Mouse (Mus musculus): ENCODE results near the gene Cd7.

The Cd7 gene

DNA sequence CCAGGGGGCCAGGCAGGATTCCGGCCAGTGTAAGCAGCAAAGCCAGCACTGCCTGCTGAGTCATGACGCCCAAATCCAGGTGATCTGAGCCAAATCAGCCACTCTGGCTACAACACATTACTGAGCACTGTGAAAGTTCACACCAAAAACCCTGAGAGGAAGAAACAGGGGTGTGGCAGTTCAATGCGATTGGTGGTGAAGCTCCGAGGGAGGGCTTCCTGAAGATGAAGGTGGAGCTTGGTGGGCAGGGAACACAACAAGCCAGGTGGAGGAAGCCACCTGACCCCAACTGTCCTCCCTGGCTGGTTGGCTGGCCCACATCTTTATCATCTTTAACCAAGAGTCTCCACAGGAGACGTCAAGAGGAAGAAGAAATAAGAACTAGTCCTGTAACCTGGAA, at the start of gene Cd7:
Cd7 (minus strand) TSS at position 117 of the 400 bp plus-strand sequence.
- WGBS: 60% methylated on average over 5 of the region's 5 CpGs

DNA sequence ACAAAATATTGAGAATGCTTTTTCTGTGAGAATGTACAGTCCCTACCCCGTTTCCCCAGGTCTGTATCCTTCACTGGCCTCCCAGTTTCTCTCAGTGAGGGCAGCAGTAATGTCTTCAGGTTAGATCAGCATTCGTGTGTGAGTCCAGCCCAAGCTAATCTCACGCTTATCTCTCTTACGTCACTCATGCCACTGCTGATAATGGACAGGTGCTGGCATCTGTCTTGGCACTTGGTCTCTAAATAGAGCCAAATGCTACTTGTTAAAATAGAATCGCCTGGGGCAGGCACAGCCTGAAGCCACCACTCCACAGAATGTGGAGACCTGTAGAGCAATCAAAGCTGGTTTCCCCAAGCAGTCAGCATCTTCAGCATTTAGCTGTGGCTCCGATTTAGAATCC, 49.8 kb upstream of the Cd7 start:
- 89% methylated on average over 6 of the region's 6 CpGs for WGBS

DNA sequence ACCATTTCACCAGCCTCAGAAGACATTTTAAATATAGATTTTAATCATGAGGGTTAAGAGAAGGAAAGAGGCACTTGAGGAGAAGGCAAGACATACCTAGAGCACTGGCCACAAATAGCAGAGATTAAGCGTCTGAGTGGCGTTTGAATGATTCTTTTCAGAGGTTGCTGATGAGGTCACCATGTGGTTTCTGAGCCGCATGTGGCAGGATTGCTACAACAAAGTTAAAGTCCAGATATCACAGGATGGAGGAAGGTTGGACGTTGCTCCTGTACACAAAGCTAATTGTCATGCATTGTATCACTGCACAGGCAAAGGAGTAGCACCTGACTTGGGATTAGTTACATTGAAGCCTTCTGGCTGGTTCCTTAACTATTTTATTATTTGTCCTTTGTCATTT, 47.1 kb upstream of the Cd7 start:
- 68% methylated on average over 4 of the region's 4 CpGs for WGBS

DNA sequence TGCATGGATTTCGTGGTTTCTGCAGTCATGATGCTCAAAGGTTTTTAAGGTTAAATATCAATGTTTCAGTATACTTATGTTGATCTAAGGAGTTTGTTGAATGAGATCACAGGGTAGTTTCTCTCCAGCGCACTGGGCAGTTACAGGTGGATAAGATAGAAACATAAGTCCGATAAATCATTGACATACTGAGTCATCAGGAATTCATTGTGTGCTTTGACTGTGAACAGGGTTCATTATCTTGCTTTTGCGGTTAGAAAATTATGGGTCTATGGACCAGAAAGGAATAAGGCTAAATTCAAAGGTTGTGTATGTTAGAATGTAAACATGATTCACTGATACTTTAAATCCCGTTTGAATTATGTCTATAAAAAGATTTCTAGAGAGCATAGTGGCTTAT, 46.0 kb upstream of the Cd7 start:
- WGBS: 78% methylated on average over 5 of the region's 5 CpGs

DNA sequence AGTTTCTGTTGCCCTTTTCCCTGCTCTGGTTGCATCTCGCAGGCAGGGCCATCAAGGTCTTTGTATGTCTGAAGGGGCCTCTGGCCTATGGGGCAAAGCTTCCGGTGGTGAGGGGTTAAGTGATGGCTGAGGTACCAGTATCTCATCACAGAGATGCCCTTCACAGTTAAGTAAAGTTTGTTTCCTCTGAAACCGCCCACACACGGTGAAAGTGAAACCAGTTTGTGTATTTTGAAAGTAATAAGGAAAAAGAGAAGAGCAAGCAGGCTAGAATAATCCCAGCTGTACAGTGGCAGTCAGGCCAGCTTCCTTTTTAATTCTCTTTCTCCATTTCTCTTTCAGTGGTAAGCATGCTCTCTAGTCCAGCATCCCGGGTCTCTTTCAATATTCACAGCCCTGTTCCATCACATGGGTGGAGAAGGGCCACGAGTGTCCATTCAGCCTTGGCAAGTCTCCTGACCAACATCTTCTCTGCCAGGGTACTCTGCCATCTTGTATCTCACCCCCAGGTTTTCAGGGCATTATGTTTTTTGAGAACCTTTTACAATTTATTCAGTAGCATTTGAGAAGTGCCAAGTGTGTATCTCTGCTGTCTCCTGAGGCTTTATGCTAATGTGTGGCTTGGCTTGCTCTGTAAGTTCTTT, 43.8 kb upstream of the Cd7 start:
- 60% methylated on average over 6 of the region's 6 CpGs for WGBS

DNA sequence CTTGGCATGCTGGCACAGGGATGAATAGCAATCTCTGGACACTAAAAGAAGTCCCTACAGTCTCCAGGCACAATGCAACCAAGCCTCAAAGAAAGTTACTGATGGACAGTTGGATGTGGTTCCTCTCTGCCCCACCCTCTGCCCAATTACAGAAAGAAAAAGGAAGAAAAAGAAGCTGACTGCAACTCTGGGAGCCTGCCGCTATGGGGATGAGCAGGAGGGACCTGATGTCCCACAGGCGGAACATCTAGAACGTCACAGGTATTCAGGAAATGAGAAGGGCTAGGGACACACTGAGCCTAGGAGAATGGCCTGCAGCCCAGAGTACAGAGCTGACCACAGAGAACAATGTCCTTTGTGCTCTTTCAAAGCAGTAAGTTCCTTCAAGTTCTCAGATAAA, 43.0 kb upstream of the Cd7 start:
- 77% methylated on average over 3 of the region's 3 CpGs for WGBS

DNA sequence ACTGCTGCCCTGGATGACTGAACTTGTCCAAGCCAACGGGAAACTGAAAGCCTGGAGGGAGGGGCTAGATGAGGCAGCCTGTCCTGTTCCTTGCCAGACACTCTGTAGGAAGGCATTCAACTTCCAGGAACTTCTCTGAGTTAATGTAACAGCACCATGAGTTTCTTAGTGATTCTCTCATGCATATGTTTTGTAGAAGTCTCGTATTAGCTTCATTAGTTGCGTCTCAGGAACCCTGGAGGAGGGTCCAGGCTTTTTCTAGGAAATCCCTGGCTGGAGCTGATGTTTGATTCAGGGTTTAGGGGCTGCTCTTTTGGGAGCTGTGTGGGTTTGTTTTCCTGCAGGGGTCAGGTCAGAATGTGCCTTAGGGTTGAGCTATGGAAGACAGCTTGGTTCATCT, 41.9 kb upstream of the Cd7 start, which contains the start of gene Sectm1a:
Sectm1a (minus strand) TSS at position 101 of the 400 bp plus-strand sequence.
- WGBS: 82% methylated on average over 3 of the region's 3 CpGs

DNA sequence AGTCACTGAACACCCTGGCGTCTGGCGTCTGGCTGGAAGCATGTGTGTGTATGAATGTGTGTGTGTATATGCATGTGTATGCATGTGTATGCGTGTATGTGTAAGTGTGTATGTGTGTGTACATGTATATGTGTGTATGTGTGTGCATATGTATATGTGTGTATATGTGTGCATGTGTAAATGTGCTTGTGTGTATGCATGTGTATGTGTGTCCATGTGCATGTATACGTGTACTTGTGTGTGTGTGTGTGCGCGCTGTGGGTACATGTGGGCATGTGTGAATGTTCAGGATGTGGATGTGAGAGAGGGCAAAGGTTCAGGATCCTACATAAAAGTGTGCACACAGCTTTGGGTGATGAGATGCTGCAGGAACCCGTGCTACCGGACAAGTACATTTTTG, 41.1 kb upstream of the Cd7 start:
- 96% methylated on average over 8 of the region's 8 CpGs for WGBS

DNA sequence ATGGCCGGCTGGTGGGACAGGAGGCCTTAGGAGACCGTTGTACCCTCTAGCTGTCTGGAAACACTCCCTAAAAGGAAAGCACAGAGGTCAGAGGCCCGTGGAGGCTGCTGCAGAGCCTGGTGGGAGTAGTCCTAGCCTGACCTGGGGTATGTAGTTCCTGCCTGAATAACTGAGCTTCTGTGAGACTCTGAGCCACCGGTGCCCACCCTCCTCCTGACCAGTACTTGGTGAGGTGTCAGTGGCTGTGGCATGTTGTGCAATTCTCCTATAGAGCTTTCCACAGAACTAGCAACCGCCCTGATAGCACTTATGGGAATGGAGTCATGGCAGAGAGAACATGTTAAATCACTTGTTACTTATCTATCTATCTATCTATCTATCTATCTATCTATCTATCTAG, 36.4 kb upstream of the Cd7 start:
- WGBS: 81% methylated on average over 5 of the region's 5 CpGs

DNA sequence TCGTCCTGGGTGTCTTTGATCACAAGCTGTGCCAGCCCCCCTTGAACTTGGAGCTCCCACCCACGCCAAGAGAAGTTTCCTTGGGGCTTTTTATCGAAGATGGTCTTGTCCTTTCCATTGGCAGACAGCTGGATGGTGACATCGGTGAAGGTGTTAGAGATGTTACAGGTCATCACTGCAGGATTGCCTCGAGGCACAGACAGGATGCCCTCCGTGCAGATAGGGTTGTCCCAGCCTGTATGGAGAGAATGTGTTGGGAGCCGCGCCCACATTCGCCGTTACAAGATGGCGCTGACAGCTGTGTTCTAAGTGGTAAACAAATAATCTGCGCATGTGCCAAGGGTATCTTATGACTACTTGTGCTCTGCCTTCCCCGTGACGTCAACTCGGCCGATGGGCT, 30.4 kb upstream of the Cd7 start:
- 93% methylated on average over 12 of the region's 16 CpGs for WGBS

DNA sequence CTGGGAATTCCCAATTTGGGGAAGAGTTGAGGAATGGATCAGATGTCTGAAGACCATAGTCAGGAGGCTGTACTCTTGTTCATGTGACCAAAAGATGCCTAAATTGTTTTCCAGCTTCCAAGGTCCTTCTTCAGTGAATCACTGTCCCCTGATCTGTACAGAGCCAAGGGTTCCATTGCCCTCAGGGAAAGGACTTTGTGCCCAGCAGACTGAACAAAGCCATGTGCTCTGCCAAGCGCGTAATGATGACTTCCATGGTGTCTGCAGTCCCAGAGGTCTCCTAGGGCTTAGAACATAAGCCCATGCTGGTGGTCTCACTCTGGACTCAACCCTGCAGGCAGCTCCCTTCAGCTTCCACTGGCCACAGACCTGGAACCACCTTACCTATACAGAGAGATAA, 28.7 kb upstream of the Cd7 start:
- 95% methylated on average over 2 of the region's 2 CpGs for WGBS

DNA sequence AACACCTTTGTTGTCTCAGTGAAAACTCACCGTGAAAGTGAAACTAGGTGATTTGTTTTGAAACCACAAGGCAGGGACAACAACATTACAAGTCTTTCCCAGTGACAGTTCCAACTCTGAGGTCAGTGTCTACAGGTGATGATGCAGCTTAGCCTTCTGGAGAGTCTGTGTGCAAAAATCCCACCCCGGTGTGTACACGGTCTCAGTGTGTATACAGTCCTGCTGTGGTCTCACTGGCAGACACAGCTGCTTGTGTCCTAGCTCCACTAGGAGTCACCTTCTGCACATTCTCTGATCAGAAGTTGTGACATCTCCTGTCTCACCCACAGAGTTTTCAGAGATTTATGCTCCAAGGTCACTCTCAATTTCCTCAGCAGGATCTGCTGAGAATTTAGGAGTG, 25.0 kb upstream of the Cd7 start:
- WGBS: 81% methylated on average over 3 of the region's 3 CpGs

DNA sequence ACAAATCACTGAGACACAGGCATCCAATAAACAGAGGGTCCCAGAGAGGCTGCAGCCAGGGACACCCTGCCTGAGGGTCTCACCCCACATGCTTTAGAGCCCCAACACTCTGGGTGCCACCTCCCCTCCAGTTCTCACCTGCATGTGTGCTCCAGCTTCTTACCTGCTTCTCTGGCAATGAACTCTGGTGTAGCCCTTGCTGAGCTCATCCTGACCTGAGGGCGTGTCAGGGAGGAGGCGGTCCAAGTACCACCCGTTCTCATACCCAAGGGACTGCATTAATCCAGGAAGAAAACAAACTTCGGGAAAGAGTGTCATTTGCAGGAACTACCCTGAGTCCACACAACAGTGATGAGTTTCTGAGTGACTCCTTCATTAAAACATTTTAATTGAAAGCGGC, 24.2 kb upstream of the Cd7 start, which contains the start of gene Sectm1b:
Sectm1b (minus strand) TSS at position 191 of the 400 bp plus-strand sequence.
- WGBS: 77% methylated on average over 5 of the region's 5 CpGs

DNA sequence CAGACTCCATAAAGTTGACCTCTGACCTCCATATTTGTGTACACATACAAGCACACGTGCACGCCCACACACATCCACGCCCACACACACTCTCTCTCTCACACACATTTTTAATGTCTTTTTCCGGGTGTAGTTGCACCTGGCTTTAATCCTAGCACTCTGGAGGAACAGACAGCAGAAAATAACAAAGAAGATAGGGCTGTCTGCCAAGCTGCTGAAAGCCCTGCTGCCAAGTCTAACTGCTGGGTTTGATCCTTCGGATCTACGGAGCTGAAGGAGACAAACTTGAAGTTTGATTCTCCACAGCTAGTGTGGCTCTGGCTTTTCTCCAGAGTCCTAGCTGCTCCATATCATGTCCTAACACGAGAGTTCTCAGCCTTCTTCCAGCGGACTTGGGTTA, 22.4 kb upstream of the Cd7 start:
- 44% methylated on average over 8 of the region's 8 CpGs for WGBS

DNA sequence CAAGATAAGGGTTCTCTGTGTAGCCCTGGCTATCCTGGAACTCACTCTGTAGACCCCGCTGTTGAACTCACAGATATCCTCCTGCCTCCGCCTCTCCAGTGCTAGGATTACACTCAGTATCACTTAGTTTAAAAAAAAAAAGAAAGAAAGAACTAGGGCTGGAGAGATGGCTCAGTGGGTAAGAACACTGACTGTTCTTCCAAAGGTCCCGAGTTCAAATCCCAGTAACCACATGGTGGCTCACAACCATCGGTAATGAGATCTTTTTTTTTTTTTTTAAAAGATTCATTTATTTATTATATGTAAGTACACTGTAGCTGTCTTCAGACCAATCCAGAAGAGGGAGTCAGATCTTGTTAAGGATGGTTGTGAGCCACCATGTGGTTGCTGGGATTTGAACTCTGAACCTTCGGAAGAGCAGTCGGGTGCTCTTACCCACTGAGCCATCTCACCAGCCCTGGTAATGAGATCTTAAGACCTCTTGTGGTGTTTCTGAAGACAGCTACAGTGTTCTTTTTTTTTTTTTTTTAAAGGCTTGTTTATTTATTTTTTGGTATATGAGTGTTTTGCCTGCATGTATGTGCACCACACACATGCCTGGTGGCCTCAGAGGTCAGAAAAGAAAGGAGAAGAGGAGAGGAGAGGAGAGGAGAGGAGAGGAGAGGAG, 21.3 kb upstream of the Cd7 start:
- 95% methylated on average over 6 of the region's 6 CpGs for WGBS

DNA sequence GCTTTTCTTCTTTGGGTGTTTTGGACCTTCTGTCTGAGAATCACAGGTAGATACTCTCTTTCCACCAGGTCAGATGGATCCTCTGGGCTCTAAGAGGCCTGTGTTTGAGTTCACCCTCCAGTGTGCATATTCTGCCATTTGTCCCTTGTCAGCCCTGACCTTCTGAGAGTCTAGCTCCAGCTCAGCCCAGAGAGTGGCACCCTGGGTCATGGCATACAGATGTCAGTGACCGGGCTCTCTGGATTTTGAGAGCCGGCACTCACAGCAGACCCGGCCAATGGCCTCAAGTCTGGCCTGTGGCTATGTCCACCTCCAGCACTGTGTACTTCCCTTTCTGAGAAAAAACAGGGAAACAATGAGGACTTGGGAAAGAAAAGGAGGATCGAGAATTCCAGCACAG, 20.3 kb upstream of the Cd7 start:
- 96% methylated on average over 4 of the region's 4 CpGs for WGBS

DNA sequence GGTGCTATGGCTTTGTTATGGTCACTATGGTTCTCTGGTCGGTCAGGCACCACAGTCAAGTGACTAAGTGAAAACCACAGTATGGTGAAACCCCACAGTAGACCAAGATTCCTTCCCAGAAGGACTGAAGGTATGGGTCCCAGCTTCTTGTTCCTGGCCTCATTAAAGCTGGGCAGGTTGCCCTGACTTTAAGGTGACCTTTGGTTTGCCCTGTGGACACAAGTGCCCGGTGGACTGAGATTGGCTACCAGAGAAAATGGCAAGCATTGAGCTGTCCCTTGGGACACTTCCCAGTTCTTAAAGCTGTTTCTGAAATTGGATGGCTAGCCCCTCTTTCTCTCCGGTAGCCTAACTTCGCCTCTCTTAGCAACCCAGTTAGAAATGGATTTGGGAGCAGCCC, 19.7 kb upstream of the Cd7 start:
- WGBS: 92% methylated on average over 4 of the region's 4 CpGs

DNA sequence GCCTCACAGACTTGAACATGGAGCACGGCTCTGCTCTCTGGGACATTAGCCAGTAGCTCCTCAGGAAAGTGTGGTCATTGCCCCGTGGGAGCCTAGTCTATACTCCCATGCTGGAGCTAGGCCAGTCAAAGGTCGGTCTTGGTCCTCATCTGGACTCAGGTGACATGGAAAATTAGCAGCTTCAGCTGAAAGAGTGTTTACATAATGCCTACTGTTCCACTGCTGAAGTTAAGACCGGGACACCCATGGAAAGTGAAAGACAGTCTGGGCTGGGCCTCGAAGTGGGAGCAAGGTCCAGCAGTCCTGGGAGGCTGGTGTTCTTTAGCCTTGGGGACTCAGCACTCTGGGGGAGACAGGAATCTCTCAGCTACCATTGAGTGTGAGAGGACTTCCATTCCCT, 18.9 kb upstream of the Cd7 start:
- 87% methylated on average over 5 of the region's 5 CpGs for WGBS

DNA sequence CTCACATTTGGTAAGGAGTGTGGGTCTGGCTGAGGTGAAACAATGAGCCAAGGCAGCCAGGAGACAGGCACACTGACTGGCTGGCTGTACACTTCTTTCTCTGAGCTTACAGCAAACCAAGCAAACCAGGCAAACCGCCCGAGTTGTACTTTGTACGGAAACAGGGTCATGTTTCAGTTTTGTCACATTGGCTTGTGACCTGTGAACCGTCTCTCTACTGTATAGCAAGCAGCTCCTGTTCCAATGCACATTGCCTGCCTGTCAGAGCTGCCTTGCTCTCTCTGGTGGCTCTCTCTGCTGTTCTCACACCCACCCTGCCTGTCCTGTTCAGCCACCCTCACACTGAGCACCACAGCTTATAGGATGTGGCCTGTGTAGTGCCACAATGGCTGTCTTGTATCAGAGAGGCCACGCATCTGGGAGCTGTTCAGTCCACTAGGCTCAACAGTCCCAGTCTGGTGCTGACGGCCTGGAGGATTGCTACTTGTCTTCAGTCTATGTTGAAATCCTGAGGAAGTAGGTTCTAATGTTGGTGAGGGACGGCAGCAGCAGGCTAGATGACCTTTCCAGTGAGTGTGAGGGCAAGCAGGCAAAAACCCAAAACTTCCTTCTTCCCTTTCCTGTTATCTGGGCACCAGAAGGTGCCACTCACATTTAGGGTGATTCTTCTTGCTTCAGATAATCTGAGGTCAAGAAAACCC, 17.5 kb upstream of the Cd7 start:
- WGBS: 73% methylated on average over 7 of the region's 7 CpGs

DNA sequence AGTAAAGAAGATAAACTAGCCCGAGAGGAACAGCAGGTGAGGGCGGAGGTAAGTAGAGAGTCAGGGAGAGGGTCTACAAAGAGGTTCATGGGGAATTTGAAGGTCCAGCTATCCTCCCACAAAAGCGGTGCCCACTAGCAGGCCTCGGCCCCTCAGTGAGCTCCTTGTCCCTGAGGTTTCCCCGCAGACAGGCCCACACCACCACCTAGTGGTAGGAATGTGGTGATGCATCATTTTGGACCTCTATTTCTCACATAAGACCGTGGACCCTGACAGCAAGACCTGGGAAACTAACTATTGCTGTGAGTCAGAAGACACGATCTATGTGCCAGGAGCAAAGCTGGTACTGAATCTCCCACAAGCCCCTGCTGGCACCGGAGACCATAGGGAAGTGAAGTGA, 14.3 kb upstream of the Cd7 start:
- 17% methylated on average over 8 of the region's 8 CpGs for whole genome bisulfite sequencing

DNA sequence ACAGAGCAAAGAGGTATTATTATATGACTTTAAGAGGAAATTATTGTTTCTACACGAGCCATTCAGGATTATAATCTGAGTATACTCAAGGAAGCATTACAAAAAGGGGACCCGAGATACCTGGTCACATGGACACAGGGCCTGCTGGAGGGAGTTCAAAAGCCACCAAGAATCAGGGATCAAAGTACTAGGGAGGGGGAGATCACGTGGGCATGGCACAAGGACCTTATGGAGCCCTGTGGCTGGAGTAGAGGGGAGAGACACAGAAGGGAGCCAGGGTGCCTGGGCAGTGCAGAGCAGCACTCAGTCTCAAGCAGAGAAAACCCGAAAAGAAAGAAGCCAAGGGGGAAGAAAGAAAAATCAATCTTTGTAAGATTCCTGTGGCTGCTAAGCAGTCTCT, 13.2 kb upstream of the Cd7 start:
- WGBS: 80% methylated on average over 4 of the region's 4 CpGs

DNA sequence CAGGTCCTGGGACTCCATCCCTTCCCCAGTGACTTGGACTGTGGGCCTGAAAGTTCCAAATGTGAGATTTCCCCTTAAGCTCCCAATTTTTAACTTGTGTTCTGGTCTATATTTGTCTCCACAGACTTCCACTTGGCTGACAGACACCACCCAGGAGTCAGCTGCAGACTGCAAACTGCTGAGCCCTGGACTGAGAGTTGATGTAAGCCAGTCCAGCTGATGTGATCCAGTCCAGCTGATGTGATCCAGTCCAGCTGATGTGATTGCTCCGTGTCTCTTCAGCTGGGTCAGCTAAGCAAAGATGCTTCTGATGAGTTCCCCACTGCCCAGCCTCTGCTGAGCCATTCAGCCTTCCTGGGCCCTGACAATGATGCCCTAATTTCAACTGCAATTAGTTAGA, 12.6 kb upstream of the Cd7 start:
- WGBS: 56% methylated on average over 1 of the region's 1 CpGs

DNA sequence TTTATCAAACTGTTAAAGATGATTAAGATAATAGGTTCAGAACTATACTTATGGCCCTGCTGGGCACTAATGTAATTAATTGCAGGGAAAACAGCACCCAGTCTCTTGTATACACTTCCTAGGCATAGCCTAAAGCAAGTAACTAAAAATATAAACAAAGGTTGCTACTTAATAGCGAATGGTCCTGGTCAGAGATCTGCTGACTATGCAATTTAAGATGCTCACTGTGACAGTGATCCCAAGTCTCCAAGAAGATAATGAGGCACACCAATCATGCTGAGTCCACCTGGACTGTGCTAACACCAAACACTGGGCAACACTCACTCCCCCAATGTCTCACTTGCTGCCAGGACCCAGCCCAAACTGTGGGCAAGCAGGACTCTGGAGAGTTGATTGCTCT, 10.6 kb upstream of the Cd7 start:
- 79% methylated on average over 1 of the region's 1 CpGs for WGBS
